Mouse (Mus musculus) skeletal muscle tissue, adult 2 months (tissue): ENCODE data around the gene Psmf1.

Source experiments
- DNase-seq: peaks from one replicate; pipeline ENCODE4 v3.0.0-alpha.2; 2012; ENCODE audit warnings: low read depth, low spot score

Gene Psmf1

DNA sequence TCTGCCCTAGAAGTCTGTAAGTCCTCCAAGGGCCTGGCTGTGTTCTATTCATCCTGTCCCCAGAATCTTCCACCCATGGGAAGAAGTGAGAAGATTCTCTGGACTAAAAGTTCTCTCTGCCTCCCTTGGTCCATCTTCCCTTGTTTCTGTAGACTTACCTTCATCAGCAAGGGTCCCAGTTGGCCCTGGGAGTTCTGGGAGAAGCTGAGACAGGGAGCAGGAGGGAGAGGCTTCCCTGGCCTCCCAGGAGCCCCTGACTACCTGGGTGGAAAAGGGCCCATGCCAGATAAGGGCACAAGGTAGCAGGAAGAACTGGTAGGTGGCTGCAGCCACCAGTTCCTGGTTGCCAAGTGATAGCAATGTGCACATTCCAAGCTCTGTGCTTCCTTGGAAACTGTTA, at the start of gene Psmf1:
Gene Psmf1 (minus strand): TSS at position 342 of the 400 bp plus-strand sequence.
- DNase-seq, result no peak

GRCm38 (mm10) chr2:151791156-151791555, 47.2 kb upstream of the Psmf1 start:
- DNase-seq, result no peak

GRCm38 (mm10) chr2:151790169-151790568, 46.2 kb upstream of the Psmf1 start:
- no peak for DNase-seq

GRCm38 (mm10) chr2:151788221-151788977, 44.4 kb upstream of the Psmf1 start:
- DNase-seq, result no peak

DNA sequence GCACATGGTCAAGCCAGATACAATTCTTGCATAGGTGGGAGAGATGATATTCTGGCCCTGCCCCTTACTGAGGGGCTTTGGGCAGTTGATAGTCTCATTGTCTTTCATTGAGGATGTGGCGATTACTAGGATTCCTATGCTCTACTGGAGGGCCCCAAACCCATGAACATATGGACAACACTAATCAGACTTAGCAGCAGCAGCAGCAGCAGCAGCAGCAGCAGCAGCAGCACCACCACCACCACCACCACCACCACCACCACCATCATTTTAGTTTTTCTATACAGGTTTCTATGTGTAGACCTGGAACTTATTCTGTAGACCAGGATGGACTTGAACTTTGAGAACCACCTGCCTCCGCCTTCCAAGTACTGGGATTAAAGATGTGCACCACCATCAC, 39.5 kb upstream of the Psmf1 start:
- DNase-seq, result no peak

DNA sequence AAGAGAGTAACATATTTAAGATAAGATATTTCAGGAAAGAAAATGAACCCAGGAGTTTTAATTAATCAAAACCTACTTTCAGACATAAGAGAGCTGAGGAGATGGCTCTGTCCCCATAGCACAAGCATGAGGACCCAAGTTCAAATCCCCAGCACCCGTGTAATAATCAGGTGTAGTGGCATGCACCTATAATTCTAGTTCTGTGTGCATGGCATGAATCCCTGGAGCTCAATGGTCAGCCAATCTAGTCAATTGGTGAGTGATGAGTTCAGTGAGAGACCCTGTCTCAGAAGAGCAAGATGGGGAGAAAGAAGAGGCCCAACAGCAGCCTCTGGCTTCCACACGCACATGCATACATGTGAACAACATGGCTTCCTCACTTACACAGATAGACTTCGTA, 33.4 kb upstream of the Psmf1 start:
- no peak for DNase-seq

DNA sequence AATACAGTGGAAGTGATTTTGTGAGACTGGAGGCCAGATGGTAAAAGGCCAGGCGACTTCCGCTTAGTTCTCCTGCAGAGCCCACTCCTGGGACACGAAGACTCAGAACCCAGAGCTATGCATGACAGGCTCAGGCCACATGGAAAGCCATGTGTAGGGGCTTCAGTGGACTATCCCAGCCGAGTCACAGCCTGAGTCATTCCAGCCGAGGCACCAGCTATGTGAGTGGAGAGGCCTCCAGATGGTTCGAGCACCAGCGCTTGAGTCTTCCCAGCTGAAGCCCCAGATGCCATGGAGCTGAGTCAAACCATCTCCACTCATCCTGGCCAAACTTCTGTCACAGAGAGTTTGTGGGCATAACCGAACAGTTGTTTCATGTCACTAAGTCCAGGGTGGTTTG, 29.5 kb upstream of the Psmf1 start:
- no peak for DNase-seq

- no peak for DNase-seq
Measured at GRCm38 (mm10) chr2:151772169-151772568, 28.2 kb upstream of the Psmf1 start.

- DNase-seq, result no peak
Measured at GRCm38 (mm10) chr2:151764557-151764956, 20.6 kb upstream of the Psmf1 start.

- no peak for DNase-seq
Measured at GRCm38 (mm10) chr2:151758806-151759353, 14.9 kb upstream of the Psmf1 start.

DNA sequence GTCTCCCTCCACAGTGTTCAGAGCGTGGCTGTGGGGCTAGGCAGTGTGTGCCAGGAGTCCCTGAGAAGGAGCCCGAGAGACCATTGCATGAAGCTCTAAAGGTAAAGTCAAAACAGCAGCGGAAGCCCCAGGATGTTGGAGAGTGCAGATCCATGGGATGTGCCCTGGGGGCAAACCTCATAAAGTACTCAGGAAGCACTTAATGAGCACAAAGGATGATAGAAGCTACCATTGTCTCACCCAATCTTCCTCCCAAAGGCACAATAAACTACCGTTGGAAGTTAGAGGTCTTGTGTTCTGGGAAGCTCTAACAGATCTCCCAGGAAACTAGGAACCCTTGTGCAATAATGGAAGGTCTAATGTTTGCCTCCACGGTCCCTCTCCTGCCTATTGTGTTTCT, 13.5 kb upstream of the Psmf1 start:
- DNase-seq, result no peak

DNA sequence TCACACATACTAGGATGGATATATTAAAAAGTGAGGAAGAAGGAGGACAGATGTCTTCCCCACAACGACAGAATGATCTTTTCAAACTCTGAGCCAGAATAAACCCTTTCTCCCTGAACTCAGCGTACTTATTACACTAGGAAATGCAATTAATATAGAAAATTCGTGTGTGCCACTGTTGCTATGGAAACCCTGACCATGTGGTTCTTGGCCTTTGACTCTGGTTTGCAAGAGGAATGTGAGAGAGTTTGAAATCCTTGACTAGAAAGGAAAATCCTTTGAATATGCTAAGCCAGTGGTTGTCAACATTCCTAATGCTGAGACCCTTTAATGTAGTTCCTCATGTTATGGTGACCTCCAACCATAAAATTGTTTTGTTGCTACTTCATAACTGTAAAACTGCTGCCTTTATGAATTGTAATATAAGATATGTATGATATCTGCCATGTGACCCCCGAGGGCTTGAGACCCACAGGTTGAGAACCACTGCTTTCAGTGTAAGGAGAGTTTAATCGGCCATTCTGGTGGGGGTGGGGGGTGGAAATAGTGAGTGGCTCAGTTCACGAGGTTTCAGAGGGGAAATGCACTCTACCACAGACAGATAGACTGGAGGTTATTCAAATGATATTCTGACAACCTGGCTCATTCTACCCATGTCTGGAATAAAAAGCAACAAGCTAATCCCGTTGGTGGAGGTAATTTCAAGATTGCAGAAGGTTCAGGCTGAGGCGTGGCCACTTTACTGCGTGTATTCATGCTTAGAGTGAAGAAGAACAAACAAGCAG, 12.5 kb upstream of the Psmf1 start:
- DNase-seq, result no peak

DNA sequence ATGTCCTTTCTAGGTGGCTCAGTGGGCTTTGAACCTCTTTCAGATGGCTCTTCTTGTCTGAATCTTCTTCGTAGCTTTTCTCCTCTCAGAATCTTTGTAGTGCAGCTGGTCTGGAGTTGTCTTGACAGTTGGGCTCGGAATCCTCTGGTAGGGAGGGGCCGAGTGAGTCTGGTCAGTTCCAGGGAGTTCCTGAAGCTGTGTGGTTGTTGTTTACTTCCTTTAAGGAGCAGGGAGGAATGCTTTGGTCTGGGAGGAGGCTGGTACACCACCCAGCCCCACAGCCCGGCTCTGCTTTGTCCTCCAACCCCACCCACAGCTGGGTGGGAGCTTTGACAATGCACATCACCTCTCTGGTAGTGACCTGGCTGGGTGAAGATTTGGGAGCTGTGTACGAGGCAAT, 7.3 kb upstream of the Psmf1 start:
- DNase-seq, result no peak

GRCm38 (mm10) chr2:151747847-151748705, 4.1 kb upstream of the Psmf1 start:
- DNase-seq, result no peak

DNA sequence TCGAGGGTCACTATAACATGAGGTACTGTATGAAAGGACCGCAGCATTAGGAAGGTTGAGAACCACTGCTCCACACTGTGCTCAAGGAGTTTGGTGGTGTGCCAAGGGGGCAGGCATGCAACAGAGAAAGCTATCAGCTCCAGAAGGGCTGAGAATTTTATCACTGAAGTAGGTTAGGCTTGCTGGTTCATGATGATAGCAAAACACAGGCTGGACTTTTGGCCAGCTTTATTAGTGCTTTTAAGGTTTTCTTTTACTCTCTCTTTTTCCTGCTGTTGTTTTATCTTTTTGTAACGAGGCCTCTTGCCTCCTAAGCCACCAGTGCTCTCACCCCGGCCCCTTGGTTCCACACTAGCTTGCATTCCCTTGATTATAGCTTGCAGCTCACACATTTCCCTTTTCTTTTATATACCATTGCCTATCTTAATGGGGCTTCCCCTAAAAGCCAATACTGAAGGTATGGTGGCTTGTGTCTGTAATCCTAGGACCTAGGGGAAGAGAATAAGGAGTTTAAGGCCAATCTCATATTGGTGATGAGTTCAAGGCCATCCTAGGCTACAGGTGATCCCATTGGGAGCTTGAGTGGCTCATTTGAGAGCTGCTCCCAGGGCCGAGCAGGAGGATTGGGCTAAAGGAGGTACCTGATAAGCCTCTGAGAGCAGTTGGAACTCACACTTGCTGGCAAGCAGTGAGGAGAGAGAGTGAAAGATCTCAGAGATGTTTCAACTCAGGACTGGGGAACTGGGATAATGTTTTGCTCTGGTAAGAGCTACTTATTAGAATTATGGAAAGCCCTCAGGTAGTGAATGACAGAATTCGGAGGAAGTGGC, 921 bp downstream of the Psmf1 start:
- no peak for DNase-seq

DNA sequence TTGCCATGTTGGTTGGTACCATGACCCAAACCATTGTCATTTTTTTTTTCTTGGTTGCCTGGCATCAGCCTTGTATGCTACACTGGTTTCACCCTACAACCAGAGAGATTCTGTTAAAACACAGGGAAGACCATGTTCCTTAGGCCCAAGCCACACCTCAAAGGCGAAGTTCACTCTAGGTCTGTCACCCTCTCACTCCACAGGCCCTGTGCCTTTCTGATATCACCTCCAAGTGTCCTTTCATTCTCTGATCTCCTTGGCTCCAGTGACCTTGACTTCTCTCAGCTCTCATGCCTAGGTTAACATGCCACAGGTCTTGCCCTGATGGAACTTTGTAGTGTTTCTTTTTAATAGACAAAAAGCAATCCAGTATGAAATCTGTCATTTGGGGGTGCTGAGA, 1.9 kb downstream of the Psmf1 start:
- DNase-seq, result no peak

DNA sequence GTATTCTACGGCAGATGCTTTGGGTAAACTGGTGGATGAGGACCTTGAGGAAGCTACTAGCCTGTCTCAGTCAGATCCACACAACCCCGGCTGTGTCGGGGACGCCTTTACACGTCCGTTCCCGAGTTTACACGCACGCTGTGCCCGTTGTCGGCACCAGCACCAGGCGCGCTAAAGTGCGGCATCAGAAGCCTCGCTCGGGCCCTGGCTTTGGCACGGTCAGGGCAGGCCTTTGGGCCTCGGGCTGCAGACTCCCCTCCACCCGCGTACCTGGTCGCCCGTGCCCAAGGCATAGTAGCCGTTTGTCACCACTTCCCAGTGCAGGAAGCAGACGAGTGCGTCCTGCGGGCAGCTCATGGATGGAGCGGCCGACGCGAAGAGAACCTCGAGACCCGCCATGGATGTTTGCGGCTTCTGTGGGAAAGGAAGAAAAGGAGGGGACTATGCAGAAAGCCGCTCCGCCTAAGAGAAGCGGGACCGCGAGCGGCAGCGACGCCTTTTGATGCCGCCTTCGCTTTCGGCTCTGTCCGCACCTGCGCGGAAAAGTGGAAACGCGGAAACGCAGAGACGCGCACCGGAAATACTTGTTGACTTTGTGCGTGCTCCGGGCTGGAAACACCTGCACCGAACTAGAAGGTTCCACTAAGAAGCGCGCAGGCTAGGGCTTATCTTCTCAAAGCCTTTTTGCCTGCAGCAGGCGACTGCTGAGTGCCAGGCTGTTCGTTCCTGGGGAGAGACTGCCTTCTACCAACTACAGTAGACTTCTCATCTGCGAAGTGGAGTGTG, 3.1 kb downstream of the Psmf1 start:
- peak; percentile 77 for DNase-seq

GRCm38 (mm10) chr2:151739505-151739904, 4.5 kb downstream of the Psmf1 start:
- no peak for DNase-seq

- DNase-seq, result no peak
Measured at GRCm38 (mm10) chr2:151739081-151739480, 4.9 kb downstream of the Psmf1 start.

DNA sequence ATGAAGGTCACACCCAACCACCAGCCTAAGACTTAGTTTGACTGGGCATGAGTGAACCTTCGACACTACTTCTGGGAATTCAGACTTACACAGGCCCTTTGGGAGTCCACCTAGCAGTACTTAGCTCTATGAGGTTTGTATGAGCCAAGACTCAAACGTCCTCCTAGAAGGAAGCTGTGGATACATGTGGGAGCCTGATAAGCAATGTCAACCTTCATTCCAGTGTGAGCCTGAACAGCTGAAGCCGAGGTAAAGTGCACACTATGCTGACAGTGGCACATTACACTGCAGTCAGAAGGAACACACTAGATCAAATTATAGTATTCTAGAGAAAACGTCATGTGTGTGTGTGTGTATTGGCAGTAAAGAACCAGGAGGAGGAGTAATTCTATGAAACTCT, 5.5 kb downstream of the Psmf1 start:
- DNase-seq, result no peak
